Mouse (Mus musculus): ENCODE measurements around the gene AK157302. TPM values are rescaled to one million over a fixed set of nuclear protein-coding genes. Genes with fewer than 3 reads are reported as not detected.
"Not testable (repeated sequence)": the region's sequence is repeated elsewhere in the genome, so short reads cannot be mapped to it uniquely, and the experiment has no call there.

Gene AK157302
- polyA plus RNA-seq (2012): 0.04 TPM in 1 of 2 replicates, not detected in the other

DNA sequence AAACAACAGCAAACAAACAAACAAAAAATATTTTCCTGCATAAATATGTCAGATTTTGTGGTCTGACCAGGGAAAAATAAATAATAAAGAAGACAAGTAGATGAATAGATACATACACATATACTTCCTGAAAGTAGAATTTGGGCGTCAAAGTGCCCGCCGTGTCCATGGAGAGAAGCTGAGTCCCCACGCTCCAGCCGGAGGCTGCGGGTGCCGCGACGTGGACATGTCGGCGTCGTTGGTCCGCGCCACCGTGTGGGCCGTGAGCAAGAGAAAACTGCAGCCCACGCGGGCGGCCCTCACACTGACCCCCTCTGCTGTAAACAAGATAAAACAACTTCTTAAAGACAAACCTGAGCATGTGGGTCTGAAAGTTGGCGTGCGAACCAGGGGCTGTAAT lies at the start of gene AK157302:
TSS of gene AK157302 (plus strand) at position 144 of the 400 bp plus-strand sequence.
- no peak for TF ChIP-seq GATA1 (IDR thresholded peaks at IDR 0.05; ENCODE audit: low read length)

DNA sequence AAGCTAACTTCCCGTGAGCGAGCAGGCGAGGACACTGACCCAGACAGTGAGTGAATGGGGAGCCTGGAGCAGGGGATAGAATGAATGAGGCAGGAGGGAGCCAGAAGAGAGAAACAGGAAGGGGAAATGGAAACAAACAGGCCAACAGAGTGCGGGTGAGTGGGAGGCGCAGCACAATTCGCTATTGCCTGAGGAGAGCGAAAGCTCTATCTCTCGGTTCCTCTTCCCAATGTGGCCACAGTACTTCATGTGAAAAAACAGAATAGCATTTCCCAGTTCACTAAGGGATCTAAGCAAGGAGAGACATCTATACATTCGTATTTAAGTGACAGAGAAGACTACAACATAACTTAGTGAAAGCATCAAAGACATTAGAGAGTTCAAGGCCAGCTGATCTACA lies 48.2 kb upstream of the AK157302 start:
- no peak for TF ChIP-seq GATA1 (IDR thresholded peaks at IDR 0.05; ENCODE audit: low read length)

GRCm38 (mm10) chr13:21447856-21448614 lies 47.0 kb upstream of the AK157302 start:
- TF ChIP-seq GATA1 (IDR thresholded peaks at IDR 0.05; ENCODE audit: low read length): no peak

- TF ChIP-seq GATA1 (IDR thresholded peaks at IDR 0.05; ENCODE audit: low read length): no peak
Observed at GRCm38 (mm10) chr13:21453042-21453441, 42.0 kb upstream of the AK157302 start.

DNA sequence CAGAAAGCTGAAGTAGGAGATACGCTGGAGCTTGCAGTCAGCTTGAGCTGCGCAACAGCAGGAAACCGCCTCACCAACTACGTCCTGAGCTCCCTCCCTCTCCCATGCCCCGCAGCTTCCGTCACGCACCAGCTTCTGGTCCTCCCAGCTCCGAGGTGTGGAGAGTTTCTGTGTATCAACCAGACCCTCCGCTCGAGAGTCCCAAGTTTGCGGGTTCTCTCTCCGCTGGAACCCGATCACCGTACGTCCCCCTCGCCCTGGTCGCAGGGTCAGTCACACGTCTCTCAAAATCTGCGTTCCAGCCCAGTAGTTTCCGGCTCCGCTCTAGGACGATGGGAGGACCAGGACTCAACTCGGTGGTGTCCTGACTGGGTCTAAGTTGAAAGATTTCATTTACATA lies 41.6 kb upstream of the AK157302 start, which contains the start of gene Zscan26:
TSS of gene Zscan26 (minus strand) at position 282 of the 400 bp plus-strand sequence.
- TF ChIP-seq GATA1 (IDR thresholded peaks at IDR 0.05; ENCODE audit: low read length): no peak

DNA sequence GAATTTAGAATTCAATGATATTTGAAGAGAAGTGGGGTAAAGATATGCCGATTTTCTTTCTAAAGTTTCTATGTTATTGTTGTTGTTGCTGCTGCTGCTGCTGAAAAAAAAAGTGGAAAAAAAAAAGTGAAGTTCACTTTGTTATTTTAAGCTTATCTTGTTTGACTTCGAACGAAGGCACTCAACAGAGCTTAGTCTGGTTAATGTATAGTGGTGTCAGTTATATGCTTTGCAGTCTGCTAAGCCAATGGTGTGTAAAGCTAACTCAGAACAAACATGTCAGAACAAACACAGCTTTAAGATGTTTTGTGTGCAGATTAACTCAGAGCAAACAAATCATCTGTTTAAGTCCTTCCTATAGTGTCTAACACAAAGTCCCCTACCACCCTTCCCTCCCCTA lies 40.9 kb upstream of the AK157302 start:
- TF ChIP-seq GATA1 (IDR thresholded peaks at IDR 0.05; ENCODE audit: low read length): no peak

DNA sequence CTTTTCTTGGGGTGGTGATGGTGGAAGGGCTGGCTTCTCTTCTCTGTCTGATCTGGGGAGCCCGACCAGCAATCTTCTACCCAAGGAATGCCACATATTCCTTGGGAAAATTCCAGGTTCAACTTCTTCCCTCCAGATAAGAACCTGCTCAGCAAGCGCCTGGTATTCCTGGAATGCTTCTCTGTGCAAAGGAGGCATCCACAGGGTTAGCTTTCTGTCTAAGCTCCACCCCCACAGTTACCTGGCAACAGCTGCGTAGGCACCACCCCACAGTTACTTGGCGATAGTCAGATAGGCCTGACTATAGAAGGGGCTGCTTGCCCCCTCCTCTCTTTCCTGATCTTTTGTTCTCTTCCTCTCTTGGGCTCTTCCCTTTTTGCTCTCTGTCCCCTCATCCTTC lies 38.7 kb upstream of the AK157302 start:
- no peak for TF ChIP-seq GATA1 (IDR thresholded peaks at IDR 0.05; ENCODE audit: low read length)

GRCm38 (mm10) chr13:21467336-21467735 lies 27.7 kb upstream of the AK157302 start:
- no peak for TF ChIP-seq GATA1 (IDR thresholded peaks at IDR 0.05; ENCODE audit: low read length)

DNA sequence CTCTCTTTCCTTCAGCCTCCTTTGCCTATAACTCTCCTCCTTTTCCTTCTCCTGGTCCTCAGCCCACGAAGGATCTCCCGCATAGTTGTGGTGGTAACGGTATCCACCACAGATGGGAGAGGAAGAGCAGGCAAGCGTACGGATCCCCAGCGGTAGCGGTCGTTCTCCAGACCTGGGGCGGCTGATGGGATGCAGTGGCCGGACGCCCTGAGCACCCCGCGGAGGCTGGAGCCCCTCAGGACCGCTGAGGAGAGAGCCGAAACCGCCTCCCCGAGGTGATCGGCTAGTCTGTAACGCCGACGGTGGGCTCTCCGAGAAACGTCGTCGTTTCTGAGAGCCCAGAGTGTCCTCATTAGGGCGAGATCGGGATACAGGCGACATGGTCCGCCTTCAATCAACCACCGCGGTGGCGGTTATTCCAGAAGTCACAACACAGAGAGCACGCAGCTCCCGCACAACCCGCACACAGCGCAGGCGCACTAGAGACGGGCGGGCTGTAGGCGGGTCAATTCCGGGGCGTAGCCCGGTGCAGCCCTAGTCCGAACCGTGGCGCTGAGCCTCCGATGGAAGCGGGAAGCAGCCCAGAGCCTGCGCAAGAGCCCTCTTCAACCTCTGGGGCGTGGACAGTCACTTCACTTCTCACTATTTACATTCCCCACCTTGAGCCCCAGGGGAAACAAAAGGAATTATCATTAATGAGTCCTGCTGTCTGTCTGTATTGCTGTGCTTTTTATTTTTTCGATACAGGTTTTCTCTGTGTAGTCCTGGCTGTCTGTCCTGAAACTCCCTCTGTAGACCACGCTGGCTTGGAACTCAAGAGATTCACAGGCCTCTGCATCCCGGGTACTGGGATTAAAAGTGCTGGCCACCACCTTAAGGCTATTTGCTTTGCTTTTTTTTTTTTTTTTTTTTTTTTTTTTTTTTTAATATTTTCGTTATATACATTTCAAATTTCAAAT lies 26.7 kb upstream of the AK157302 start, which contains the start of gene Nkapl:
TSS of gene Nkapl (minus strand) at position 449 of the 959 bp plus-strand sequence.
- no peak for TF ChIP-seq GATA1 (IDR thresholded peaks at IDR 0.05; ENCODE audit: low read length)

- peak; percentile 15 for TF ChIP-seq GATA1 (IDR thresholded peaks at IDR 0.05; ENCODE audit: low read length)
Observed at GRCm38 (mm10) chr13:21469097-21469496, 25.9 kb upstream of the AK157302 start.

GRCm38 (mm10) chr13:21472427-21472826 lies 22.6 kb upstream of the AK157302 start:
- no peak for TF ChIP-seq GATA1 (IDR thresholded peaks at IDR 0.05; ENCODE audit: low read length)

DNA sequence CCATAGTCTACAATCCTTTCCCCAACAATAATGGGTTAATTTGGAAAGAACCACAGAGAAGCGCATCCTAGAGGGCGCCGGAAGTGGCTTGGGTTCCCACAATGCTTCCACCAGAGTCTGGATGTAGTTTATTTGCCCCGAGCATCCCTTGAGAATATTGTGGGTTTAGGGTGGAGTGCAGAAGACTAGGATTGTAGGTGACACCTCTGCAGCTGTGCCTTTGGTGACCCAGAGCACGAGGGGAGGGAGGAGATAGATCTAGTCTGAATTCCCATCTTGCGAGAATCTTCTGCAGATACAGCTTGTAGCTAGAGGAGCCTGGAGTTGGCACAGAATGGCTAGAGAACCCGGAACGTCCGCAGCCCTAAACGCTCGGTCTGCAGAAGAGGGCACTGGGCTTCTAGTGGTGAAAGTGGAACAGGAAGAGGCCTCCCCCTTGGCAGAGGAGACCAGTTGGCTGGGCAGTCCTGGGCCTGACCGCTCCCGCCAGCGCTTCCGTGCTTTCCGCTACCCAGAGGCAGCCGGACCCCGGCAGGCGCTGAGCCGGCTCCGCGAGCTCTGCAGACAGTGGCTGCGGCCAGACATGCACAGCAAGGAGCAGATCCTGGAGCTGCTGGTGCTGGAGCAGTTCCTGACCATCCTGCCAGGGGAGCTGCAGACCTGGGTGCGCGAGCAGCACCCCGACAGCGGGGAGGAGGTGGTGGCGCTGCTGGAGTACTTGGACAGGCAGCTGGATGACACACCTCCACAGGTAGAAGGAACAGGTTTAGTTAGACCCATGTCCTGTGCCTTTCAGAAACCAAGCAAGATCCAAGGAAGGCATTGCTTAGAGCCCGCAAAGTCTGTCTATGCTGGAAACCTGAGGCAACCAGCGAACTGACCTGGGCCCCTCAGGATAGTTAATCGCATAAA lies 16.0 kb upstream of the AK157302 start, which contains the start of the genes Zkscan4 and Gm10065:
TSS of gene Zkscan4 (plus strand) at position 149 of the 912 bp plus-strand sequence.
TSS of gene Gm10065 (minus strand) at position 683 of the 912 bp plus-strand sequence.
- not testable (repeated sequence) for TF ChIP-seq GATA1 (IDR thresholded peaks at IDR 0.05; ENCODE audit: low read length)

DNA sequence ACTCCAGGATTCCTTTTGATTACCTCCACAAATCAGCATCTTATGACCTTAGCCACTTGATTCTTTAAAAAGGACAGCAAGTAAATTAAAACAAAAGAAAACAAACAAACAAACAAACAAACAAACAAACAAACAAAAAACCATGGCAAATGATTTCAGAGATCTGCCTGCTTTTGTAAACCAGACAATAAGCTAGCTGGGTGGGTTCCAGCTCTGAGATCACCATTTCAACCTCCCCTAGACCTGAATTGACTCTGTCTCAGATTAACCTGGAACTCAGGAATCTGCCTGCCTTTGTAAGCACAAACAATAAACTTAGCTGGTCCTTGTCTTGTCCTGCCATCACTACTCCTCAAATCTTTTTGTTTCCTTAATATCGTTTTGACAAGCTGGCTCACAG lies 8.1 kb upstream of the AK157302 start:
- no peak for TF ChIP-seq GATA1 (IDR thresholded peaks at IDR 0.05; ENCODE audit: low read length)

GRCm38 (mm10) chr13:21492847-21493246 lies 2.2 kb upstream of the AK157302 start:
- no peak for TF ChIP-seq GATA1 (IDR thresholded peaks at IDR 0.05; ENCODE audit: low read length)

- TF ChIP-seq GATA1 (IDR thresholded peaks at IDR 0.05; ENCODE audit: low read length): not testable (repeated sequence)
Observed at GRCm38 (mm10) chr13:21501182-21501581, 6.2 kb downstream of the AK157302 start, which contains the start of gene Gm11273. Gene Gm11273 (minus strand): TSS chr13:21501418.

All from G1E-ER4 (cell line).